Mouse (Mus musculus) layer of hippocampus, adult 18-20 months (tissue): Measurements from ENCODE around the gene Mon1b. TPM values are rescaled to one million over a fixed set of nuclear protein-coding genes. Genes with fewer than 3 reads are reported as not detected.

Source experiments
- DNase-seq, 2 experiments: peaks; one replicate each; pipeline ENCODE4 v3.0.0; 2022; ENCODE audit warnings: low spot score in 2 of 2
- long read RNA-seq: library from polyadenylated mRNA; stranded (forward); transcript quantifications from one replicate; pipeline ENCODE4 v2.0.0, GENCODE M21; 2021
- total RNA-seq, 2 experiments: library from RNA; stranded (reverse); gene quantifications; 2 replicates each; pipeline ENCODE4 v1.2.3; 2021

The Mon1b gene
- total RNA-seq: 10 to 100 TPM; 25.7 to 26.9 TPM
- long read RNA-seq, full-length matches to known transcripts: 21 of 31 reads
- long read RNA-seq, partial matches to known transcripts: 4 of 31 reads
- long read RNA-seq, other reads (novel, unspliced or antisense): 6 of 31 reads

GRCm38 (mm10) chr8:113634670-113635591 is at the start of gene Mon1b:
TSS of gene Mon1b (plus strand) at chr8:113635587.
- DNase-seq: peak; percentile 97 to 100

- no peak for DNase-seq
Observed at GRCm38 (mm10) chr8:113598401-113598800, 37.0 kb upstream of the Mon1b start.

- peak; percentile 22 to 81 for DNase-seq
Observed at GRCm38 (mm10) chr8:113632634-113633033, 2.8 kb upstream of the Mon1b start.

GRCm38 (mm10) chr8:113634161-113634560 is 1.2 kb upstream of the Mon1b start:
- DNase-seq: no peak

- peak in 1 of 2 experiments; percentile 10 for DNase-seq
Observed at GRCm38 (mm10) chr8:113635592-113636279, 349 bp downstream of the Mon1b start.

GRCm38 (mm10) chr8:113636280-113636628 is 867 bp downstream of the Mon1b start:
- DNase-seq: no peak

GRCm38 (mm10) chr8:113640357-113640756 is 5.0 kb downstream of the Mon1b start:
- DNase-seq: no peak

GRCm38 (mm10) chr8:113642926-113643325 is 7.5 kb downstream of the Mon1b start, which contains the start of gene Syce1l:
TSS of gene Syce1l (plus strand) at chr8:113643213.
- DNase-seq: no peak

- DNase-seq: no peak
Observed at GRCm38 (mm10) chr8:113643479-113644210, 8.3 kb downstream of the Mon1b start.

GRCm38 (mm10) chr8:113645220-113645619 is 9.8 kb downstream of the Mon1b start:
- DNase-seq: no peak

- DNase-seq: no peak
Observed at GRCm38 (mm10) chr8:113652450-113652849, 17.1 kb downstream of the Mon1b start.

- no peak for DNase-seq
Observed at GRCm38 (mm10) chr8:113653151-113653550, 17.8 kb downstream of the Mon1b start.

- DNase-seq: no peak
Observed at GRCm38 (mm10) chr8:113656154-113656553, 20.8 kb downstream of the Mon1b start.

GRCm38 (mm10) chr8:113656681-113657298 is 21.4 kb downstream of the Mon1b start:
- no peak for DNase-seq

GRCm38 (mm10) chr8:113660128-113660527 is 24.7 kb downstream of the Mon1b start:
- DNase-seq: no peak

GRCm38 (mm10) chr8:113664544-113664943 is 29.2 kb downstream of the Mon1b start:
- DNase-seq: peak; percentile 78 to 94

- DNase-seq: no peak
Observed at GRCm38 (mm10) chr8:113665036-113665435, 29.6 kb downstream of the Mon1b start.

- DNase-seq: no peak
Observed at GRCm38 (mm10) chr8:113665951-113666350, 30.6 kb downstream of the Mon1b start.

GRCm38 (mm10) chr8:113666714-113667432 is 31.5 kb downstream of the Mon1b start:
- no peak for DNase-seq

- no peak for DNase-seq
Observed at GRCm38 (mm10) chr8:113669924-113670323, 34.5 kb downstream of the Mon1b start.
